Mouse (Mus musculus) liver, adult 2 months (tissue): ENCODE data around the gene Map2k5.

ENCODE experiments used
- CTCF ChIP-seq: fragments of 200-500 bp; IDR thresholded peaks from 2 replicates; pipeline ENCODE4 v1.5.1; 2011; ENCODE audit warnings: low read depth, low read length, control low read depth
- POLR2A ChIP-seq: fragments of 200-500 bp; IDR thresholded peaks from 2 replicates; pipeline ENCODE4 v1.6.1; 2011; ENCODE audit warnings: low read length, control low read depth; ENCODE audit not compliant: insufficient read depth; ENCODE audit errors: extremely low read depth

GRCm38 (mm10) chr9:63203461-63203860 lies 174.2 kb downstream of the Map2k5 start:
- no peak for TF ChIP-seq CTCF
- no peak for TF ChIP-seq POLR2A
